Mouse (Mus musculus): ENCODE results near the gene Mcee.

Gene Mcee

GRCm38 (mm10) chr7:64439595-64440518 is 47.5 kb downstream of the Mcee start:
- DNase-seq (ENCODE audit: low spot score) = no peak

DNA sequence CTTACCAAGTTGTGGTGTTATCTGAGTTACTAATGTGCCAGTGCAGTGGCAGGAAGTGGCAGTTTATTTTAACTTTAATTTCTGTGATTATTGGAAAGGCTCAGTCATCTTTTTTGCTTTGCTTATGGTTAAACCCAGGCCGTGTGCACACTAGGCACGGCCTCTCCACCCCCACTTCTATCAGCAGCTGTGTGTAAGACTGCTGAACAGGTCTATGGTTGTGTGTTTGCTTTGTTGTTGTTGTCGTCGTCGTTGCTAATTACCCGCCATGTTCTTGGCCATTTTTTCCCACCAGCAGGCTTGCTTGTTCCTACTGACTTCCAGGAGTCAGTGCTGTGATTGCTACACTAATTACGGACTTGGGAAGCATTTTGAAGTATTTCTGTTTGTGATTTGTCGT is 48.1 kb downstream of the Mcee start:
- no peak for DNase-seq (ENCODE audit: low spot score)

GRCm38 (mm10) chr7:64450631-64451030 is 58.2 kb downstream of the Mcee start:
- no peak for DNase-seq (ENCODE audit: low spot score)

DNA sequence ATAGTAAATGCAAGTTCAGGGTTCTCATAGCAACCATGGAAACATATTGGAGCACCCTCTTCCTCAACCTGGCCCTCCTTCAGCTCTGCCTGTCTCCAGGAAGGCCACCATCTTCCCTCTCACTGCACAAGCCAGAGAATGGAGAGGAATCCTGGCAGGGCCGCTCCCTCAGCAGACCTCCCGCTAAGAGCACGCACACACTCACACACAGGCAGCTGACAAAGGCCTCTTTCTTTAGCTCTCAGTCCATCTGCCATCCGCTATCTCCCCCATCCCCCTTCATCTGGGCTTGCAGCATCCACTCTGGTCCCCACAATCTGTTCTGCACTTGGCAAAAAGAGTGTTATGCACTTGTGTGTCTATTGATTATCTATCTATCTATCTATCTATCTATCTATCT is 59.0 kb downstream of the Mcee start:
- DNase-seq (ENCODE audit: low spot score) = peak; percentile 48

DNA sequence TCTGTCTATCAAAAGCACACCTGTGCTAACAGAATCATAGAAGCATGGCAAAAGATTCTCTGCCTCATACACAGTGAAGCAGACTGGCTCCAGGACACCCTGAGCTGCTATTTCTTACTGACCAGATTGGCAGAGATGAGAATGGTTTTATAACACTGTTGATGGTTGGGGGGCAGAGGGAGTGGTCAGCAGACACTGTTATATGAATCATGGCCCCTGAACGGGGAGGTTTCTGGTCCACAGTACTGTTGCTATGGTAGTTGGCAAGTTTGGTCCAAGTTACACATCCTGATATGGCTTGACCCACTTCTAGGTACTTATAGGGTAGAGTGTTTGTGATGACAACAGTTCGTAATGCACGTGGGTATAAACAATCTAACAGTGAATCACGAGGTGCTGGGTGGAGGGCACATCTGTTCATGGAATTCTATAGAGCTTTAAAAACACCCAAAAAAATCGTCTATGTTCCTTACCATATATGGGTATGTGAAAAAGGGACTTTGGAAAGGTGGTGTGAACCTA is 59.5 kb downstream of the Mcee start:
- DNase-seq (ENCODE audit: low spot score) = no peak

DNA sequence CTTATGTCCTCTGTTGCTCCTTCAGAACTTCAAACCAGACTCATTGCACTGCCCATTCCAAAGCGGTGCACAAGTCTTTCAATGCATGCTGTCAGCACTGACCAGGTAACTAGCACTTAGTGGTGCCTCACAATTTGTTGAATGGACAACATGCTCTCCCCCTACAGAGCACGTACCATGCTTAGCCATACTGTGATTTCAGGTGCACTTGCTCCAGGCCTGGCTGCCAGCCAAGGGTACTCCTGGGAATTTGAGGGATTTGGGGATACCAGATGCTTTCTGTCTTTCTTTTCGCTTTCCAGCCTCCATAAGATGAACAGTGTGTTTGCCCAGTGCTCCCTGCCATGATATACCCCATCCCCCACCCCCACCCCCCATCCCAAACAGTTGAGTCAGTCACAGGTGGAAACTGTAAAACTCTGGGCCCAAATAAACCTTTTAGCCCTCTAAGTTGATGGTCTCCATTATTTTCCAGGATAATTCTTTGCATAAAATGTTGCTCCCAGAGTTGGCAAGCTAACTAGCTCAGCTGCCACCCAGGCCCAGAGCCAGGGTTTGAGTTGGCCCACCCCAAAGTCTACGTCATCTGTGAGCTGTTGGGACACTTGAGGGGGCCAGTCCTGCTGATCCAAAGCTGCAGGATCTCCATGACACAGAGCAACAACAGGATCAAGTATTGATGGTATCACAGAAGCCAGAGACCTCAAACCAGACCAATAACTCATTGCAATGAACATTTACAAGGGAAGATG is 60.2 kb downstream of the Mcee start:
- peak; percentile 4 for DNase-seq (ENCODE audit: low spot score)

- no peak for DNase-seq (ENCODE audit: low spot score)
Measured at GRCm38 (mm10) chr7:64456176-64456575, 63.8 kb downstream of the Mcee start.

- no peak for DNase-seq (ENCODE audit: low spot score)
Measured at GRCm38 (mm10) chr7:64456676-64457075, 64.3 kb downstream of the Mcee start.

GRCm38 (mm10) chr7:64457811-64458210 is 65.4 kb downstream of the Mcee start:
- no peak for DNase-seq (ENCODE audit: low spot score)

Measured in left cerebral cortex, adult 11 months (tissue).